ENCODE assay signal across 8 mouse cellular contexts in the genomic region with DNA sequence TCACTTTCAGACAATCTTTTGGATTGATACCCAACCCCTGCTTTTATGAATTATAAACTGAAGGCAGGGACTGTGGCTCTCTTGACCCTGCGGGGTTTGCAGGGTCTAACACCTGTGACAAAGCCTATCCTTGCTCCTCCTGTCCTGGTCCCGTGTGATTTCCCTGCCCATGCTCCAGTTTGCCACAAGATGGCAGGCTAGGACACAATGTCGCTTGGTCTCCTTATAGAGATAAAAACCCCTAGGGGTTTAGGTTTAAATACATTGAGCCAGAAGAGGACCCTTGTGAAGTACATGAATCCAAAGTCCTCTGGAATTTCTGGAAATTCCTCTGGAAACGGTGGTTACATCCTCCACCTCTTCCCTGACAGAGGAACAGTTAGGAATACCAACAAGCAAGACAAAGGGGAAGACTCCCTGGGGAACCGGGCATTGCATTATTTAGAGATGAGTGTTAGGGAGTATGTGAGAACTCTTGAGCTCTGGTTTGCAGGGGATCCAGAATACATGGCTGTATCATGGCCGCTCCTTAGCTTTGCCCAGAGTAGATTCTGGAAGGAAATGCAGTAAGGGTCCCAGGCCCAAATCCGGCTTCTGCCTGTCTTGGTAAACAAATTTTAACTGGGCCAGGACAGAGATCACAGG. TPM values are rescaled to one million over a fixed set of nuclear protein-coding genes. Genes with fewer than 3 reads are reported as not detected.
A peak's percentile ranks its signal among the peaks of the same experiment; 100 is the strongest.
DNase-seq lines count a peak whose midpoint lies in the region; ATAC-seq lines count a peak whose summit lies in the region.

No protein-coding gene starts in this region.

- peak; percentile 31 for DNase-seq in urinary bladder, postnatal 25 days (ENCODE audit: low spot score)
- no peak for DNase-seq in urinary bladder, adult 2 months (ENCODE audit: low spot score)
- DNase-seq in cerebellum, adult 9-10 months, result peak; percentile 37
- peak; percentile 74 for DNase-seq in kidney, postnatal 10 days
- peak; percentile 44 for DNase-seq in lung, postnatal 36 days
- peak; percentile 64 for DNase-seq in right cerebral cortex, postnatal 4 days
- no peak for DNase-seq in ovary, postnatal 36 days (ENCODE audit: low spot score)

- ATAC-seq in frontal cortex, adult (ENCODE audit: low TSS enrichment), result peak; percentile 74

RNA-seq across cellular contexts. Expression of gene Cavin4, which starts 28.6 kb away (rescaled TPM):
- 0.29 and 0.32 TPM in 2 replicates for polyA plus RNA-seq in urinary bladder, adult 2 months (2012; rRNA removed)

Comparison
In these comparisons a context has a peak if more than half of its experiments do, and no peak if none do; other contexts are left out.
1. DNase-seq: peak in urinary bladder, postnatal 25 days (single experiment), cerebellum, adult 9-10 months (single experiment), kidney, postnatal 10 days (single experiment), lung, postnatal 36 days (single experiment) and right cerebral cortex, postnatal 4 days (single experiment); none in urinary bladder, adult 2 months (single experiment) and ovary, postnatal 36 days (single experiment).